Mouse (Mus musculus): ENCODE measurements at regions not wholly inside any gene's neighbourhood (a gene's known extent, or its start where the extent isn't known, plus 50 kb on each side); places are given as distances from the start of the nearest gene placed in this dataset.
"Not testable (repeated sequence)": the region's sequence is repeated elsewhere in the genome, so short reads cannot be mapped to it uniquely, and the experiment has no call there.

DNA sequence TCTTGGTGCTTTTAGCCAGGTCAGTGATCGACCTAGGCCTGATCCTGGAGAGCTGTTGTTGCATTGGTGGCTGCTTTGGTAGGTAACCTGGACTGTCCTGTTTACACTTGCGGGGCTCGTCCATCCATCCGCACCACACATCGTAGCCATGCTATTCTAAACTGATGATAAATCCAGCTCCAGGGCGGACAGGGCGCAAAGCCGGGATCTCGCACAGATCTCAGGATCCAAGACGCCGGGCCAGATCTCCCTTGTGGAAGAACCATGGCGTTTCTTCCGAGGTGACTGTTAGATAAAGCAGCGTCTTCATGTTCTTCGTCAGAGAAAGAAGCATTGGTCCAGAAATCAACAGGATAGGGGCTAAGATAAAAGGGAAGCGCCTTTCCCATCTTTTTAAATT is 115.6 kb downstream of the Sec16b start:
- DNase-seq: not testable (repeated sequence)

- no peak for DNase-seq
Observed at GRCm38 (mm10) chr1:157632586-157632985, 126.1 kb downstream of the Sec16b start.

- DNase-seq: no peak
Observed at GRCm38 (mm10) chr1:157633470-157633869, 126.9 kb downstream of the Sec16b start.

DNA sequence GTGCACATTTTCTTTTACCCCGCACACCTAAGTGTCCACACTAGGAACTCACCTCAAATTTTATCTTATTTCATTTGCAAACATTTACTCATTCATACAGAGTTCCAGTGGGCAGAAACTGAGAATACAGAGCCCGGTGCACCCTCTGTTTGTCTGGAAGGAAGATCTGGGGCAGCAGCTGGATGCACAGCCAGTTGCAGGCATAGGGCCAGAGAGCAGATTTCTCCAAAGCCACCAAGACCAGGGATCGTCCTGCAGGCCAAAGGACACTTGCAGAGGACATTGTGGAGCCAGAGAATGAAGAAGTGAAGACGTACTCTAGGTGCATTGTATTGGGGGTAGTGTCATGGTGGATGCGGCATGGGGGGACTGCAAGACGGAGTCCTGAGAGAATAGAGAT is 129.2 kb downstream of the Sec16b start:
- DNase-seq: no peak

GRCm38 (mm10) chr1:157643524-157643923 is 137.0 kb downstream of the Sec16b start:
- no peak for DNase-seq

DNA sequence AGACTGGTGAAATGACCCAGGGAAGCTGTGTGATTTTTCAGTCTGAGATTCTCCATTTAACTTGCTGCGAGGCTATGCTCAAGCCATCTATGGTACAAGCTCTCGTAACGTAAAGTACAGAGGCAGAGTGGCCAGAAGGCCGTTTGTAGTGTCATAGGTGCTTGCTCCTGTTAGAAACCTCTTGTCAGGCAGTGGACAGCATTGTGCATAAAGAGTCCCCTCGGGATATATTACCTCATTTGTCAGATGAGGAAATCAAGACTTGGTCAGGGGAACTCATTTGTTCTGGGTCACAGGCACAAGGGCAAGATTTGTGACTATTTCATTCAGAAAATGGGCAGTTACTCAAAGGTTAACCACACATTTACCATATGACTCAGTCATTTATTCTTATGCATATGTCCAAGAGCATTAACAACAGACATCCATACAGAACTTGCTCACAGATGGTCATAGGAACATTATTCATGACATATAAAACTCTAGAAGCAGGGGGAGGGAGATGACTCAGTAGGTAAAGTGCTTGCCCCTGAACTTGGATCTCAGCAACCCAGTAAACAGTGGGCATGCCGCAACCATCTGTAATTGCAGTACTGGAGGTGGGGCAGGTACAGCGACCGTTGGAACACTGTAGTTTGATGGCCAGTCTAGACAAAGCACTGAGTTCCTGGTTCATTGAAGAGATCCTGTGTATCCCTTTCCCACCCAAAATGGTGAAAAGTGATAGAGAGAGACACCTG is 139.3 kb downstream of the Sec16b start:
- no peak for DNase-seq

GRCm38 (mm10) chr1:157655446-157655845 is 148.9 kb downstream of the Sec16b start:
- DNase-seq: no peak

- DNase-seq: no peak
Observed at GRCm38 (mm10) chr1:157669626-157670025, 163.1 kb downstream of the Sec16b start.

DNA sequence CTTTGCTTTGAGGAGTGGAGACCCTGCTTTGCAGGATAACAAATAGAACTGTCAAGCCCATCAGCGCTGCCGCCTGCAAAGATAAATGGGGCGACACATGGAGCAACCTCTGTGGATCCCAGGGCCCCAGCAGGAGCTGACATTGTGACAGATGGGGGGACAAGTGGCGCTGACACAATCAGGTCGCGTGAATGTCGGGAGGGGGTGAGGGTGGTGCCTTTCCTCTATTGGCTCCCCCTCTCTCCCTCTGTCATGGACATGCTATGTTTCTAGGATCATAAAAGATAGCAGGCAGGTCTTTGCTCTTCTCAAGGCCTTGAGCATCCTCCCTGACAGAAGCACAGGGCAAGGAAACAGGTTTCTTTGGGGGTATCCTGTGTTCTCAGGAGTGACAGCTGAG is 177.8 kb downstream of the Sec16b start:
- no peak for DNase-seq

GRCm38 (mm10) chr1:157695198-157695597 is 188.7 kb downstream of the Sec16b start:
- DNase-seq: no peak

- DNase-seq: no peak
Observed at GRCm38 (mm10) chr1:157703639-157704038, 197.1 kb downstream of the Sec16b start.

DNA sequence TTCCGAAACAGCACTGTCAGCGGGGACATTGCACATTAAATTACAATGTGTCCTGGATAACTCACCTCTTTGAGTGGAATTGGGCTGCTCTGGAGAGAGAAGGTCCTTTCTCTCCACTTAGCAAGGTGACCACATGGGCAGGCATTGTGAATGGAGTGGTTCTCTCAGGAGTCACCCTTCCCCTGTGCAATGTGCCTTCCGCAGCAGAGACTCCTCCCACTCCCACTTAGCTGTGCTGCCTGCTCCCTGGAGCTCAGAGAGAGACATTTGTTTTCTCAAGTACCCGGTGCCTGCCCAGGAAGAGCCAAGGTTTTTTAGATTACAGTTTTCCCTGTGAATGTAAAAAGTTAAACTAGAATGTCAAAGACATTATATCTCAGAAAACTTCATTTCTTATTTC is 198.8 kb downstream of the Sec16b start:
- DNase-seq: no peak

GRCm38 (mm10) chr1:157707256-157707655 is 200.7 kb downstream of the Sec16b start:
- no peak for DNase-seq

- DNase-seq: no peak
Observed at GRCm38 (mm10) chr1:157709117-157709516, 202.6 kb downstream of the Sec16b start.

DNA sequence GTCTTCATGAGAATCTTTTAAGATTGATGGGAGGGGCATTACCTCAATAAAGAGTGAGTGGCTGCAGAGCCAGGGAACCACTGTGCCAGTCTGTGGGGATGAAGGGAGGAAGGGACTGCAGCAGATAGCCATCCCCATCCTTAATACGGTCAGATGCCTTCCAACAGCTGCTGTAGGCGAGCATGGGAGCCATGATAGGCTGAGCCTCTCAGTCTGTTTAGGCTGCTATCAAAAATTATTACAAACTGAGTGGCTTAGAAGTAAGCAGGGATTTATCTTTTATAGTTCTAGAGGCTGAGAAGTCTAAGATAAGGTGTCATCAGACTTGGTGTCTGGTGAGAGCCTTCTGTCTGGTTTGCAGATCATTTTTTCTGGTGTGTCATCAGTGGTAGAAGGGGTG is 204.3 kb downstream of the Sec16b start:
- DNase-seq: no peak

- no peak for DNase-seq
Observed at GRCm38 (mm10) chr1:157712519-157712918, 206.0 kb downstream of the Sec16b start.

DNA sequence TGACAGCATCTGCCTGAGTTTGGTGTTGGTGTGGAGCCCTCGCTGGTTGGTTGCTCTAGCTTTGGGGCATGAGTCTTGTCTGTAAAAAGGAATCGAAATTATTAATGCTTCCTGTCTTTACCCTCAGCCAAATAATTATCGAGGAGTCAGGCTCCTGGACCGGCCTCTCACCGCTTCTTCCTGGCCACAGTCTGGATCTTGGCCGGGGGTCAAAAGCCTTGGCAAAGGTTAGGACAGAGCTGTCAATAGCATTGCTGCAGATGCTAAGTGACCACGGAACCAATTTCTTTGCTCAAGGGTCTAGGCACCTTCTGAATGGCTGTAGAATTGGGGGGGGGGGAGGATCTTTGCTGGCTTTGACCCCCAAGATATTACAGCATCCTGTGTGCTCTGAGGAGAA is 207.3 kb downstream of the Sec16b start:
- no peak for DNase-seq

- no peak for DNase-seq
Observed at GRCm38 (mm10) chr1:157715632-157716031, 209.1 kb downstream of the Sec16b start.

GRCm38 (mm10) chr1:157717131-157717530 is 210.6 kb downstream of the Sec16b start:
- DNase-seq: no peak

- DNase-seq: no peak
Observed at GRCm38 (mm10) chr1:157721946-157722345, 215.4 kb downstream of the Sec16b start.

DNA sequence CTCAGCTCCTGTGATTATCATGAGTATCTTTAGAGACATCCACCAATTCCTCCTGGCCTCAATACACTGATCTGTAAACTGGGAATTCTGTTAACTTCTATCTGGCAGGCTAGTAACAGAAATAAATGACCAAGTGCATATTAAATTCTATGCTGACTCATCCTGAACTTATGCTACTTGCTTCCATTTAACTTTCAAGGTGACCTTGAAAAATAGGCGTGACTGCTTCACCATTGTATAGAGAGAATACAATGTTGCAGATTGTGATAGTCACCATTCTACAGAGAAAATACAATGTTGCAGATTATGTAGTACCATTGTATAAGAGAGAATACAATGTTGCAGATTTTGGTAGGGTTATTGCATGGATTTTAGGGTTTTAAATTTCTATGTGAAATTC is 224.6 kb downstream of the Sec16b start:
- DNase-seq: no peak

- no peak for DNase-seq
Observed at GRCm38 (mm10) chr1:157740725-157741665, 234.5 kb downstream of the Sec16b start.

DNA sequence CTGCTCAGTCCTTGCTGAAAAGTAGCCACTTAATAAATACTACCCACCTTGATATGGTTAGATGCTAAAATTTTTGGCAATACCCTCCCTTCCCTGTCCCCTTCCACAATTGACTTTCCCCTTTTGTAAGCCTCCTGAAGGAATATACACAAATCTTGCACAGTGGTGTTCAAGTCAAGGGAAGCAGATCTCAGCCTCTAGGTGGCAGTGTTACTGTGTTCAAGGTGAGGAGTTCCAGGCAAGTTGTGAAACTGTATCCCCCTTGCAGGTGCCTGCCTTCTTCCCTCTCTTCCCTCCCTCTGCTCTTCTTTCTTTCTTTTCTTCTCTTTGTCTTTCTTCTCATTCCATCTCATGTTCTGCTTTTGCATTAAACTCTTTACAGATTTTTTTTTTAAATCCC is 239.1 kb downstream of the Sec16b start:
- DNase-seq: peak; percentile 8

GRCm38 (mm10) chr1:157755015-157755649 is 248.6 kb downstream of the Sec16b start:
- no peak for DNase-seq

All from thymus, postnatal 4 days (tissue).